Mouse (Mus musculus) retina, postnatal 1 day (tissue): ENCODE results near the gene Wwc1.

Experiments
- DNase-seq: peaks from one replicate; pipeline ENCODE4 v3.0.0-alpha.2; 2012

Gene Wwc1

DNA sequence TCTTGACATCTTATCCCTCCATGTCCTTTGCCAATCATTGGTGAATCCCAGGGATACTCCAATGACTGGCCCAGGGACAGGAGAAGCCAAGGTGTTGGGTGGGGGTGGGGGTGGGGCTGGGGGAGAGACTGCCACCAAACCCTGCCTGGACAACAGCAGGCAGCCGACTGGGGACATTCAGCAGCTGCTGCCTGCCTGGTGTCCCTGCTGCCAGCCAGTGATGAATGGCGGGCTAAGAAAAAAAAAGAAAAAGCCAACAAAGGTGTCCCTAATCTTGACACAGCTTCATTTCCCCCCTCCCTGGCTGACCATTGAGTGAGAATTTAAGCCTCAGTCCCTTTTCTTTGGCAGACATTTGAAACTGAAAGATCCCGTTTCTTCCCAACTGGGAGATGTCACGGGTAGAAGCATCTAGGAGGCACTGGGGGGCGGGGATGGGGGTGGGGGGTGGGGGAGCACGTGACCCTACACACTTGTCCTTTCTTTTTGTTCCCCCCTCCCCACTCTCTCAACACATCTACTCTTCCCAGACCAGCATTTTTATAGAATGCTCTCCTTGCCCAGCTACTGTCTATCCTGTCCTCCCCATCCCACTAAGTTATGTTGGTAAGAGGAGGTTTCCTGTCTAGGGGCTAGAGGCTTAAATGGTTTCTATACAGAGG is 7.9 kb downstream of the Wwc1 start:
- peak; percentile 20 for DNase-seq

GRCm38 (mm10) chr11:35970806-35971705 is 9.3 kb downstream of the Wwc1 start:
- DNase-seq, result no peak

DNA sequence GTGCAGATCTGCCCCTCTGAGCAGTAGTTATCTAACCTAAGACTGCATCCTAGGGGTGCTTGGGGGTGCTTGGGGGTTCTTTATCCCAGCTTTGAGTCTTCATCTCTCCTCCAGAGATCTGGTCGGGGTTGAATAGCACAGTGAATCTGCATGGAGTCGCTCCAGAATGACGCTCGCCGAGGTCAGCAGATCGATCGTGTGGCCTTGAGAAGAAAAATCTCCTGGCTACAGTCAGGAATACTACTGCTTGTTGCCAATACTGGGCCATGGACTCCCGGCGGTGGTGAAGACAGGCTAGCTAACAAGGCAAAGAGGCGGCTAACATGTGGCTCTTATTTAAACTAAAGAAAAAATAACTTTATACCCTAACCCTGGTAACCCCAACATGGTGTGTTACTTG is 12.0 kb downstream of the Wwc1 start:
- DNase-seq, result no peak

- no peak for DNase-seq
Measured at GRCm38 (mm10) chr11:35963981-35964549, 16.3 kb downstream of the Wwc1 start.

GRCm38 (mm10) chr11:35963554-35963953 is 16.8 kb downstream of the Wwc1 start:
- no peak for DNase-seq

DNA sequence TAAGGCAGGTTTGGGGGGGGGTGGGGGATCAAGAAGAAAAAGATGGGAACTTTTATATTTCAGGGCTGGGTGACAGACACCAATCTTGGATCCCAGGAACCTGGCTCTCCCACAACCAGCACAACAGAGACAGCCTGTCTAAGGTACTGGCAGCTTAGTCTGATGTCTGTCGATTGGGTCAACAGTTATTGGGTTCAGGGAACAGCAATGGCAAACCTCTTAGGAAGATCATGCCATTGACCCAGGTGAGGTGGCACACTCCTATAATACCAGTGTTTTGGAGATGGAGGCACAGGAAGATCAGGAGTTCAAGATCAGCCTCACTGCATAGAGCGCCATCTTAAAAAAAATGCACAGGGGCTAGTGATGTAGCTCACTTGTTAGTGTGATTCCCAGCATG is 17.9 kb downstream of the Wwc1 start:
- DNase-seq, result no peak

- no peak for DNase-seq
Measured at GRCm38 (mm10) chr11:35959270-35959669, 21.1 kb downstream of the Wwc1 start.

GRCm38 (mm10) chr11:35955572-35955971 is 24.8 kb downstream of the Wwc1 start:
- no peak for DNase-seq

- DNase-seq, result no peak
Measured at GRCm38 (mm10) chr11:35953179-35953578, 27.1 kb downstream of the Wwc1 start.

- no peak for DNase-seq
Measured at GRCm38 (mm10) chr11:35951727-35952065, 28.6 kb downstream of the Wwc1 start.

DNA sequence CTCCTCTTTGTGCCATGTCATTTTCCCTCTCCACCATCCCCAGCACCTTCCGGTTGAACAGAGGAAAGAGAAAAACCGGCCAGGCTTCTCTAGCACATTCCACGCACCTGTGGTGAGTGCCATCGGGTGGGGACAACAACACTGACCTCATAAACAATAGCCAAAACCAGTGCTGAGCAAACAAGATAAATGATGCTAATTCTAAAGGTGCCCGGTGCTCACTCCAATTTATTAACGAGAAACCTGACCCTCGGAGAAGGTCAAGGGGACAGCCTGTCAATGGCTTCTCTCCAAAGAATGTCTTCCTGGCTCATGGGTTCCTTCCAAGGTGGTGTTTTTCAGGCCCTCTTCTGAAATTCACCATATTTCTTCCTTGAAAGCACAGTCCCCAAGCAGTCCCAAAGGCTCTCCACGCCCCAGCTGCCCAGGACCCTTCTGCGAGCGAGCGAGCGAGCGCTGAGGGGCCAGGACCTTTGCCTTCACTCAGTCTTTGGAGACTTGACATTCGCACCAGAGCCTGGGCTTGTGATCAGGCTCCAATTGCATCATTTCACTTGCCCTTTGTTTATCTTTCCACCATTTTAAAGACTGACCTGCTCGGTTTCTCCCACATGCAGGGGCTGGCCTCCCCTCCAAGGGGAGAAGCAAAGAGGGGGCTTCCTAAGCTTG is 29.1 kb downstream of the Wwc1 start:
- no peak for DNase-seq

GRCm38 (mm10) chr11:35950466-35950865 is 29.9 kb downstream of the Wwc1 start:
- no peak for DNase-seq

GRCm38 (mm10) chr11:35950011-35950410 is 30.3 kb downstream of the Wwc1 start:
- DNase-seq, result no peak

GRCm38 (mm10) chr11:35948457-35948881 is 31.9 kb downstream of the Wwc1 start:
- DNase-seq, result no peak

DNA sequence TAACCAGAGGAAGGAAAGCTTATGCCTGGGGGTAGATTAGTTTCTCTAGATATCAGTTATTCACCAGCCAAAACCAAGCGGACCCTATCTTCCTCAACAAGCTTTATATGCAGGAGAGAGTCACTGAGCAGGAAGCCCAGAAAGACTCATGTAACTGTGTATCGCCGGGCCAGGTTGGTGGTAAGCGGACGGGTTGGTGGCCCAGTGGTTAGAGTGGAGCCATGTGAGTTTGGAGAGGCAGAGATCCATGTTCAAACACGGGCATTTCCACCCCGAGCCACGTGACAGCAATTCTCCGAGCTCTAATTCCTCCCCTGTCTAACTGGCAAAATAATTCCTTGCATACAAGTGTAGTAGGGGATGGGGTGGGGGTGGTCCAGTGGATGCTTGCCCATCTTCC is 32.4 kb downstream of the Wwc1 start:
- no peak for DNase-seq

DNA sequence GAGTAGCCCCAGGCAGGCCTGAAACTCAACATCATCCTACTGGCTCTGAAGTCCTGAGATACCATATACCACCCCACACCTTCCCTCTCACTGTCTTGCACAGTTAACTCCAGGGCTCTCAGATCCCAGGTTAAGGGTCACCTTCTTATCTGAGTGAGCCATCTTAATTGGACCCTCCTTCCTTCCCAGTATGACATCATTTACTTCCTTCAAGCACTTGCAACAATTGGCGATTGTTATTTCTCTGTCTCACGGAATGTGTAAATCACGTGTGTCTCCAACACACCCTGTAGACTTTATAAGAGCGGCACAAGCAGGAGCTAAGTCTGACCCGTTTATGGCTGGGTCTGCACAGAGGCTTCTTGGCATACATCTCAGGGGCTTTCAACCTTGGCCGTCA is 35.1 kb downstream of the Wwc1 start:
- DNase-seq, result no peak

DNA sequence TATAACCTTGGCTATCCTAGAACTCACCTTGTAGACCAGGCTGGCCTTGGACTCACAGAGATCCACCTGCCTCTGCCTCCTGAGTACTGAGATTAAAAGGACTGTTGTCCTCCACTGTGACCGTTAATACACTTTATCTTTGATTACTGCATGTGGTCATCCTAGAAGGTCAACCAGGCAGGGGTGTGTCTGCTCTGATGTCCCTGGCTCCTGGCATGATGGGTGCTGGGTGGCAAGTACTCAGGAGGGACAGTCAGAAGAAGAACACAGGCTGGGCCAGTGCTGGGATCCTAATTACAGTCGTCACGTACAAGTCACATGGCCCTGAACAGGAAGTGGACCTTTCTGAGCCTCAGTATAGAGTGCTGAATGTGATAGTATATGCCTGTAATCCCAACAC is 38.7 kb downstream of the Wwc1 start:
- DNase-seq, result no peak

GRCm38 (mm10) chr11:35941064-35941463 is 39.3 kb downstream of the Wwc1 start:
- no peak for DNase-seq

DNA sequence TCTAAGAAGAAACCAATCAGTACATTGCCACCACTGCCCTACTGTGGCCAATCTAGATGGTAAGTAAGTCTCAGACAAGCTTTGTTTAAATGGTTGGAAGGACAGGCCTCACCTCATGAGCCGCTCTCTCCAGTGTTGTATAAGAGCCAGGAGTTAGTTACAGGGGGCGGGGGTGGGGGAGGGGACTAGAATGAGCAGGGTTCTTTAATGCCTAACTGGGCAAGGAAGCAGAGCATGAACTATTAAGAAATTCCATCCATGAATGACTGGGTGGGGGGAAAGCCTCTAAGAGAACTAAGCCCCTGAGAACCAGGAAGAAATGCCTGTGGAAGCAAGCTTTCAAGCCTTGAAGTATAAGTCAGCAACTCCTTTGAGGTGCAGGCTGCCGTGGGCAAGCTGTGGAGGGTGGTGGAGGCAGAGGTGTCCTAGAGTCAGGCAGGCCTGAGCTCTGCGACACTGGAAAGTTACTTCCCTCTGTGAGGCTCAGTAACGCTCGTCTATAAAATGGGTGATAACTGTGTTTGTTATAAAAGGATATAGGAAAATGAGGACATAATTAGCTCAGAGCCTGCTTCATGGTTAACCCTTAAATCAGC is 41.4 kb downstream of the Wwc1 start:
- peak; percentile 28 for DNase-seq

- no peak for DNase-seq
Measured at GRCm38 (mm10) chr11:35935645-35936044, 44.7 kb downstream of the Wwc1 start.

GRCm38 (mm10) chr11:35935133-35935532 is 45.2 kb downstream of the Wwc1 start:
- no peak for DNase-seq

DNA sequence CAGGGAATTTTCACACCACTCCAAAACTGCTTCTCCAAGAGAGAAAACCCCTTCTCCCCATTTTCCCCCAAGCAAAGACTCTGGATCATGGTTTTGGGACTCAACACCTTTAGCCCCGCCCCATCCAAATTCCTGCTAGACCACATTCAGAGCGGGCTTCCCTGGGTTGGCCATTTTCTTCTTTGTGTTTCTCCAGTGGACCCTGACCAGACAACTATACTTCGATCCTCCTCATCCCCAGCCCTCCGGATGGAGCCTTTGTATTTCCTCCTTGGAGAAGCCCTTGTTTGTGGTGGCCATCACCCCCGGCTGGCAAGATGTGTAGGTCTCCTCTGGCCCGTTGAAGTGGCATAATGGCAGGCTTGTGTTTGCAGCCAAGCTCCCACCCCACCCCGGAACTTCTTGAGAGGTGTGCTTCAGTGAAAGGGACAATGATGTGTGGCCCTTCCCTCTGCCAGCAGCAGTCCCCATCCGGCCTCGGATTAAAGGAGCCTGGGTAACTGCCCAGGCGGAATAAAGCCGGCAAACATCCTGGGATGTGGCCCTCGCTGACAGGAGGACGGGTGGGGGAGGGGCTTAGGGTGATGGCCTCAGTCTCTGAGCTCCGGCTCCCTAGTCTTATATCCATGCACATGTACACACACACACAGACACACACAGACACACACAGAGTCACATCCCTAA is 46.8 kb downstream of the Wwc1 start:
- peak; percentile 71 for DNase-seq
